Mouse (Mus musculus) Patski (cell line): ENCODE measurements at regions not wholly inside any gene's neighbourhood (a gene's known extent, or its start where the extent isn't known, plus 50 kb on each side); places are given as distances from the start of the nearest gene placed in this dataset.
"Not testable (repeated sequence)": the region's sequence is repeated elsewhere in the genome, so short reads cannot be mapped to it uniquely, and the experiment has no call there.

ENCODE experiments used
- ATAC-seq: fragments of 100-300 bp; one replicate; pipeline ENCODE4 v1.8.0; 2021
- CTCF ChIA-PET: fragments of 350-600 bp; sonication (Branson Sonifier 250); formaldehyde crosslinking; loops from one replicate; lab custom pipeline; 2022; ENCODE audit warnings: inconsistent platforms; lab: Charles Lee
- POLR2A ChIA-PET: fragments of 350-600 bp; sonication (Branson Sonifier 250); formaldehyde crosslinking; loops from one replicate; lab custom pipeline; 2022; ENCODE audit warnings: antibody characterized with exemption, inconsistent platforms; lab: Charles Lee
- DNase-seq: peaks from one replicate; pipeline ENCODE4 v3.0.0-alpha.2; 2011; ENCODE audit warnings: low read depth, low spot score
- H3K27me3 ChIP-seq: fragments of 371-371 bp; one replicate; pipeline ENCODE4 v1.5.1; 2021
- CTCF ChIP-seq: fragments of 100-300 bp; IDR thresholded peaks from one replicate; pipeline ENCODE4 v1.5.1; 2021
- in situ Hi-C: fragments of 300-500 bp; cut with MboI; formaldehyde crosslinking; loops from 3 replicates; pipeline ENCODE4 v1.11.1; 2018; ENCODE audit warnings: low pct_unique_long_range_greater_than_20kb, mixed read lengths

GRCm38 (mm10) chr9:25795142-25795910 is 314.0 kb downstream of the Eepd1 start:
- no peak for TF ChIP-seq CTCF
- DNase-seq (no peak), ATAC-seq (no peak)
- ChIA-PET POLR2A (no interaction called here), CTCF (no interaction called here)
- no peaks in the 10 kb centered on the region for H3K27me3 ChIP-seq
- in situ Hi-C loops: no loop called here

GRCm38 (mm10) chr9:25809562-25809961 is 328.2 kb downstream of the Eepd1 start:
- in situ Hi-C loops: no loop called here
- TF ChIP-seq CTCF: no peak
- ATAC-seq: no peak
- POLR2A ChIA-PET: no interaction called here
- no peaks in the 10 kb centered on the region for H3K27me3 ChIP-seq
- CTCF ChIA-PET: no interaction called here
- no peak for DNase-seq

- ATAC-seq (no peak), DNase-seq (no peak)
- ChIA-PET POLR2A (no interaction called here), CTCF (no interaction called here)
- no peak for TF ChIP-seq CTCF
- in situ Hi-C loops: no loop called here
- H3K27me3 ChIP-seq: no peaks in the 10 kb centered on the region
These were observed 351.9 kb downstream of the Eepd1 start for GRCm38 (mm10) chr9:25833295-25833694.

- ATAC-seq, POLR2A ChIA-PET: not testable (repeated sequence)
These were observed 368.6 kb downstream of the Eepd1 start for GRCm38 (mm10) chr9:25849914-25850313.

GRCm38 (mm10) chr9:25850608-25851007 is 369.3 kb downstream of the Eepd1 start:
- DNase-seq, CTCF ChIA-PET, in situ Hi-C loops, ATAC-seq, POLR2A ChIA-PET, H3K27me3 ChIP-seq: not testable (repeated sequence)

More at GRCm38 (mm10) chr9:25849914-25850313, 368.6 kb downstream of the Eepd1 start:
- DNase-seq, CTCF ChIA-PET, H3K27me3 ChIP-seq, in situ Hi-C loops: not testable (repeated sequence)

GRCm38 (mm10) chr9:25854545-25854944 is 373.2 kb downstream of the Eepd1 start:
- DNase-seq (no peak), ATAC-seq (no peak)
- CTCF ChIA-PET: no interaction called here
- POLR2A ChIA-PET: no interaction called here
- in situ Hi-C loops: no loop called here
- no peak for TF ChIP-seq CTCF
- no peaks in the 10 kb centered on the region for H3K27me3 ChIP-seq

- H3K27me3 ChIP-seq: no peaks in the 10 kb centered on the region
- ChIA-PET POLR2A (no interaction called here), CTCF (no interaction called here)
- no peak for TF ChIP-seq CTCF
- in situ Hi-C loops: no loop called here
- ATAC-seq: no peak
- DNase-seq: no peak
These were observed 388.9 kb downstream of the Eepd1 start for GRCm38 (mm10) chr9:25870260-25870659.

- ChIA-PET CTCF (no interaction called here), POLR2A (no interaction called here)
- TF ChIP-seq CTCF: no peak
- in situ Hi-C loops: no loop called here
- no peaks in the 10 kb centered on the region for H3K27me3 ChIP-seq
- no peak for ATAC-seq
- no peak for DNase-seq
These were observed 415.1 kb downstream of the Eepd1 start for GRCm38 (mm10) chr9:25896333-25896905.
